Comparison of ENCODE assay signal across 25 mouse cellular contexts in the genomic region with DNA sequence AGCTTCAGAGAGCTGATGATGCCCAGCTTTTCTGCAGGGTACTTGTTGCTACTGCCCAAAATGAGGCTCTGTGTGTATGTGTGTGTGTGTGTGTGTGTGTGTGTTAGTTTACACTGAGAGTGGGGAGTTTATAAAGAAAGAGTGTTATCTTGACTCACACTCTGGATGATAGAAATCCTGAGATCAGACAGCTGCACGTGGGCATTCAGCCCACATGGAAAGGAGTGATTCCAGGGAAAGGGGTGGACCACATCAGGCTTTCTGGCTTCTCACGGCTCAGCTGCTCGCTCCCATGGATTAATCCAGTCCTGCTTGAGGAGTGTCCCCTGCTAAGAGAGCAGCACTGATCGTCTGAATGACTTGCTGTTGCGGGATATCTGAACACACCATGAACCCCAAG. TPM values are rescaled to one million over a fixed set of nuclear protein-coding genes. Genes with fewer than 3 reads are reported as not detected.
DNase-seq lines count a peak whose midpoint lies in the region; ATAC-seq and TF ChIP-seq lines count a peak whose summit lies in the region.
"Had no signal": no experiment of that assay in that cellular context is flagged by ENCODE, and none has a peak within 500 bp of the region (broad histone marks: within the 10 kb centered on the region; RNA-seq: fewer than 3 reads in every experiment).

No protein-coding gene starts in this region.

- H3K4me2 ChIP-seq in stomach, postnatal 0 days (replicated peaks; ENCODE audit: low read depth), result no peak overlapping the region
- H3K4me2 ChIP-seq in hindbrain, postnatal 0 days (ENCODE audit: low read depth, low read length), result no peak overlapping the region
- H3K4me2 ChIP-seq: heart, embryonic 13.5 days; liver, embryonic 13.5 days; neural tube, embryonic 15.5 days had no signal

- H3K36me3 ChIP-seq in stomach, postnatal 0 days (ENCODE audit: control insufficient read depth, insufficient read depth, low read length), result no peaks in the 10 kb centered on the region
- H3K36me3 ChIP-seq in hindbrain, postnatal 0 days (ENCODE audit: insufficient read depth, low read length), result no peaks in the 10 kb centered on the region
- H3K36me3 ChIP-seq: heart, embryonic 13.5 days; liver, embryonic 13.5 days; neural tube, embryonic 15.5 days had no signal

- no peak for TF ChIP-seq CTCF in stomach, postnatal 0 days (IDR thresholded peaks at IDR 0.05; ENCODE audit: low read depth)
- no peak for TF ChIP-seq CTCF in hindbrain, postnatal 0 days (IDR thresholded peaks at IDR 0.05; ENCODE audit: low read depth)

- 0 out of 2 replicates have a peak, but pooled peaks cover 4% of the 10 kb centered on the region for H3K4me1 ChIP-seq in stomach, postnatal 0 days (replicated peaks; ENCODE audit: control insufficient read depth, insufficient read depth)
- no peaks in the 10 kb centered on the region for H3K4me1 ChIP-seq in hindbrain, postnatal 0 days (ENCODE audit: insufficient read depth, low read length)
- H3K4me1 ChIP-seq: heart, embryonic 13.5 days; liver, embryonic 13.5 days; neural tube, embryonic 15.5 days had no signal

- TF ChIP-seq EP300 in stomach, postnatal 0 days (optimal IDR thresholded peaks at IDR 0.05), result no peak

- H3K27me3 ChIP-seq in stomach, postnatal 0 days (ENCODE audit: control insufficient read depth, insufficient read depth, low read length), result no peaks in the 10 kb centered on the region
- no peaks in the 10 kb centered on the region for H3K27me3 ChIP-seq in hindbrain, postnatal 0 days (ENCODE audit: insufficient read depth, low read length)
- H3K27me3 ChIP-seq: heart, embryonic 13.5 days; liver, embryonic 13.5 days; neural tube, embryonic 15.5 days; Patski had no signal

- no peak overlapping the region for H3K9ac ChIP-seq in stomach, postnatal 0 days (ENCODE audit: low read length)
- H3K9ac ChIP-seq in hindbrain, postnatal 0 days (replicated peaks; ENCODE audit: low read length), result no peak overlapping the region
- H3K9ac ChIP-seq: heart, embryonic 13.5 days; liver, embryonic 13.5 days; neural tube, embryonic 15.5 days had no signal

- DNase-seq in retina, postnatal 1 day, result peak; percentile 24
- no peak for DNase-seq in retina, embryonic 14.5 days (ENCODE audit: low spot score)
- peak; percentile 72 for DNase-seq in layer of hippocampus, adult 9-11 months
- peak; percentile 64 to 78 for DNase-seq in left cerebral cortex, postnatal 36 days (ENCODE audit: low spot score in 2 of 2)
- no peak for DNase-seq in stomach, postnatal 0 days (ENCODE audit: low spot score)
- DNase-seq in gastrocnemius, postnatal 36 days, result no peak
- DNase-seq in hindbrain, postnatal 0 days (ENCODE audit: low spot score), result no peak
- DNase-seq: adrenal gland, postnatal 36 days; cerebellum, adult 8-10 months; heart, postnatal 4 days; liver, embryonic 13.5 days; midbrain, embryonic 14.5 days; thymus, adult 18-20 months had no signal

- H3K27ac ChIP-seq in stomach, postnatal 0 days (replicated peaks), result 0 out of 2 replicates have a peak overlapping the region, but pooled peaks have one; percentile 40
- no peak overlapping the region for H3K27ac ChIP-seq in hindbrain, postnatal 0 days
- H3K27ac ChIP-seq: heart, embryonic 13.5 days; liver, embryonic 13.5 days; neural tube, embryonic 15.5 days had no signal

- H3K9me3 ChIP-seq in stomach, postnatal 0 days (ENCODE audit: control insufficient read depth, low read length), result no peaks in the 10 kb centered on the region
- no peaks in the 10 kb centered on the region for H3K9me3 ChIP-seq in hindbrain, postnatal 0 days (ENCODE audit: low read length)
- H3K9me3 ChIP-seq: liver, embryonic 13.5 days; neural tube, embryonic 15.5 days had no signal

- no peak overlapping the region for H3K4me3 ChIP-seq in stomach, postnatal 0 days (ENCODE audit: low read depth, low read length)
- no peak overlapping the region for H3K4me3 ChIP-seq in hindbrain, postnatal 0 days (ENCODE audit: low read length)
- H3K4me3 ChIP-seq: heart, embryonic 13.5 days; liver, embryonic 13.5 days; myocyte; neural tube, embryonic 15.5 days had no signal

- 44% methylated on average over 5 of the region's 5 CpGs for WGBS in stomach, postnatal 0 days
- 66% methylated on average over 5 of the region's 5 CpGs for WGBS in hindbrain, postnatal 0 days

- intact Hi-C loops in left cerebral cortex, postnatal 36 days (cut with DNase I), result no loop called here
- intact Hi-C loops in gastrocnemius, postnatal 36 days (cut with DNase I), result no loop called here

- ATAC-seq in stomach, postnatal 0 days (ENCODE audit: low FRiP score, low TSS enrichment), result peak; percentile 9; the same call in 1 of the 2 replicates
- no peak for ATAC-seq in hindbrain, postnatal 0 days
- ATAC-seq: activated CD4-positive, CD25-positive, alpha-beta regulatory T cell, adult 4 months; hindbrain, embryonic 16.5 days; Patski had no signal

RNA-seq across cellular contexts. Expression of a gene that starts 20.1 kb away (rescaled TPM):
- not detected for total RNA-seq in left cerebral cortex, postnatal 36 days (2021)
- polyA plus RNA-seq in stomach, postnatal 0 days (2015; fragmentation: Nextera tagmentation; extraction: Ambion mirVana), result 123 and 147 TPM in 2 replicates
- total RNA-seq in gastrocnemius, postnatal 36 days (2021), result under 1 TPM in 1 of 2 experiments, not detected in 1; 0.71 TPM
- 1.5 and 2.7 TPM in 2 replicates for total RNA-seq in hindbrain, postnatal 0 days (2014; rRNA removed)
- 3.1 and 4.5 TPM in 2 replicates for polyA plus RNA-seq in hindbrain, postnatal 0 days (2015; fragmentation: Nextera tagmentation; extraction: Ambion mirVana)
- total RNA-seq: adrenal gland, postnatal 36 days had no signal
- polyA plus RNA-seq: activated CD4-positive, CD25-positive, alpha-beta regulatory T cell, adult 4 months; myocyte had no signal

RNA-seq across cellular contexts. Expression of a gene that starts 31.1 kb away (rescaled TPM):
- total RNA-seq in left cerebral cortex, postnatal 36 days (2021), result not detected
- not detected in 2 replicates for polyA plus RNA-seq in stomach, postnatal 0 days (2015; fragmentation: Nextera tagmentation; extraction: Ambion mirVana)
- total RNA-seq in gastrocnemius, postnatal 36 days (2021), result not detected
- not detected in 2 replicates for total RNA-seq in hindbrain, postnatal 0 days (2014; rRNA removed)
- polyA plus RNA-seq in hindbrain, postnatal 0 days (2015; fragmentation: Nextera tagmentation; extraction: Ambion mirVana), result not detected in 2 replicates
- total RNA-seq: adrenal gland, postnatal 36 days; heart, postnatal 4 days; megakaryocyte progenitor cell, adult 5-6 weeks had no signal
- polyA plus RNA-seq: activated CD4-positive, CD25-positive, alpha-beta regulatory T cell, adult 4 months; cortical plate, adult 2 months; embryonic facial prominence, embryonic 14.5 days; heart, embryonic 13.5 days; hindbrain, embryonic 16.5 days; kidney, adult 2 months; limb, embryonic 11.5 days; liver, embryonic 13.5 days; lung, embryonic 16.5 days; midbrain, embryonic 14.5 days; myocyte; neural tube, embryonic 15.5 days; Patski had no signal

RNA-seq across cellular contexts. Expression of a gene that starts 43.1 kb away (rescaled TPM):
- total RNA-seq in left cerebral cortex, postnatal 36 days (2021), result not detected
- polyA plus RNA-seq in stomach, postnatal 0 days (2015; fragmentation: Nextera tagmentation; extraction: Ambion mirVana), result 0.75 and 1.1 TPM in 2 replicates
- not detected for total RNA-seq in gastrocnemius, postnatal 36 days (2021)
- 0.31 TPM in 1 of 2 replicates, not detected in the other for total RNA-seq in hindbrain, postnatal 0 days (2014; rRNA removed)
- polyA plus RNA-seq in hindbrain, postnatal 0 days (2015; fragmentation: Nextera tagmentation; extraction: Ambion mirVana), result 0.19 and 0.77 TPM in 2 replicates
- total RNA-seq: heart, postnatal 4 days; megakaryocyte progenitor cell, adult 5-6 weeks had no signal
- polyA plus RNA-seq: activated CD4-positive, CD25-positive, alpha-beta regulatory T cell, adult 4 months; cortical plate, adult 2 months; kidney, adult 2 months; limb, embryonic 11.5 days; midbrain, embryonic 14.5 days; myocyte; neural tube, embryonic 15.5 days; Patski had no signal

RNA-seq across cellular contexts. Expression of a gene that starts 44.8 kb away (rescaled TPM):
- 10 to 100 TPM; 88.7 to 98.5 TPM for total RNA-seq in left cerebral cortex, postnatal 36 days (2021)
- 53.6 and 54.7 TPM in 2 replicates for polyA plus RNA-seq in stomach, postnatal 0 days (2015; fragmentation: Nextera tagmentation; extraction: Ambion mirVana)
- 10 to 100 TPM; 31.8 to 32.5 TPM for total RNA-seq in gastrocnemius, postnatal 36 days (2021)
- total RNA-seq in hindbrain, postnatal 0 days (2014; rRNA removed), result 118 and 134 TPM in 2 replicates
- polyA plus RNA-seq in hindbrain, postnatal 0 days (2015; fragmentation: Nextera tagmentation; extraction: Ambion mirVana), result 102 and 116 TPM in 2 replicates

RNA-seq across cellular contexts. Expression of a gene that starts 51.3 kb away (rescaled TPM):
- total RNA-seq in left cerebral cortex, postnatal 36 days (2021), result not detected
- polyA plus RNA-seq in stomach, postnatal 0 days (2015; fragmentation: Nextera tagmentation; extraction: Ambion mirVana), result not detected in 2 replicates
- not detected for total RNA-seq in gastrocnemius, postnatal 36 days (2021)
- total RNA-seq in hindbrain, postnatal 0 days (2014; rRNA removed), result not detected in 2 replicates
- polyA plus RNA-seq in hindbrain, postnatal 0 days (2015; fragmentation: Nextera tagmentation; extraction: Ambion mirVana), result not detected in 2 replicates
- total RNA-seq: adrenal gland, postnatal 36 days; heart, postnatal 4 days; megakaryocyte progenitor cell, adult 5-6 weeks had no signal
- polyA plus RNA-seq: activated CD4-positive, CD25-positive, alpha-beta regulatory T cell, adult 4 months; cortical plate, adult 2 months; embryonic facial prominence, embryonic 14.5 days; heart, embryonic 13.5 days; hindbrain, embryonic 16.5 days; kidney, adult 2 months; limb, embryonic 11.5 days; liver, embryonic 13.5 days; lung, embryonic 16.5 days; midbrain, embryonic 14.5 days; myocyte; neural tube, embryonic 15.5 days; Patski had no signal

Comparison
In these comparisons a context has a peak if more than half of its experiments do, and no peak if none do; other contexts are left out.
1. DNase-seq: peak in retina, postnatal 1 day (single experiment), layer of hippocampus, adult 9-11 months (single experiment) and left cerebral cortex, postnatal 36 days (2 of 2); none in retina, embryonic 14.5 days (single experiment), stomach, postnatal 0 days (single experiment), gastrocnemius, postnatal 36 days (0 of 2) and hindbrain, postnatal 0 days (single experiment).